Mouse (Mus musculus) cerebellum, adult 2 months (tissue): Measurements from ENCODE around the gene Scd2. TPM values are rescaled to one million over a fixed set of nuclear protein-coding genes. Genes with fewer than 3 reads are reported as not detected.
"Not testable (repeated sequence)": the region's sequence is repeated elsewhere in the genome, so short reads cannot be mapped to it uniquely, and the experiment has no call there.

Source experiments
- DNase-seq, 2 experiments: peaks; one replicate each; pipeline ENCODE4 v3.0.0; 2021
- H3K27ac ChIP-seq: fragments of 200-500 bp; 2 replicates; pipeline ENCODE4 v1.5.1; 2012; ENCODE audit warnings: low read length, control low read depth, inconsistent platforms; ENCODE audit not compliant: insufficient read depth
- H3K27me3 ChIP-seq: fragments of 200-500 bp; 2 replicates; pipeline ENCODE4 v1.6.1; 2012; ENCODE audit warnings: inconsistent platforms, mild to moderate bottlenecking, low read length, moderate library complexity; ENCODE audit not compliant: control insufficient read depth, insufficient read depth
- H3K4me1 ChIP-seq: fragments of 200-500 bp; 2 replicates; pipeline ENCODE4 v1.6.1; 2011; ENCODE audit warnings: low read length; ENCODE audit not compliant: control insufficient read depth, insufficient read depth
- H3K4me3 ChIP-seq: fragments of 200-500 bp; replicated peaks from 2 replicates; pipeline ENCODE3; 2011; ENCODE audit warnings: mild to moderate bottlenecking, low read depth, low read length, control low read depth; ENCODE audit not compliant: insufficient read depth
- CTCF ChIP-seq: fragments of 200-500 bp; IDR thresholded peaks from 2 replicates; pipeline ENCODE4 v1.5.1; 2011; ENCODE audit warnings: low read depth, mild to moderate bottlenecking, control low read depth, low read length, moderate library complexity, borderline replicate concordance; ENCODE audit not compliant: insufficient read depth
- POLR2A ChIP-seq: fragments of 200-500 bp; IDR thresholded peaks from 2 replicates; pipeline ENCODE4 v1.6.1; 2011; ENCODE audit warnings: low read length, control low read depth, borderline replicate concordance; ENCODE audit not compliant: insufficient read depth
- WGBS: fragments of 180-500 bp; shearing (Covaris S2); methylation state at CpG from one replicate; pipeline ENCODE4 v1.1.7; 2018; 5-methylcytosine and 5-hydroxymethylcytosine counted together
- polyA plus RNA-seq: library from polyadenylated mRNA; depleted of rRNA; stranded (reverse); fragments of >200 nt; gene quantifications from 2 replicates; pipeline ENCODE4 v1.2.3, GENCODE M21; 2012

Gene Scd2
- polyA plus RNA-seq, 1 experiment, result 743 TPM

GRCm38 (mm10) chr19:44277931-44278330, 15.5 kb upstream of the Scd2 start:
- TF ChIP-seq CTCF, result no peak
- no peak for TF ChIP-seq POLR2A
- no peak overlapping the region for H3K4me3 ChIP-seq
- WGBS, result 72% methylated on average over 8 of the region's 8 CpGs

GRCm38 (mm10) chr19:44280755-44281154, 12.7 kb upstream of the Scd2 start:
- Histone ChIP-seq H3K27me3 (no peaks in the 10 kb centered on the region), H3K27ac (no peak overlapping the region), H3K4me1 (peaks cover 12% of the 10 kb centered on the region), H3K4me3 (no peak overlapping the region)
- no peak for DNase-seq
- 51% methylated on average over 6 of the region's 6 CpGs for WGBS
- TF ChIP-seq CTCF (no peak), POLR2A (no peak)

More at GRCm38 (mm10) chr19:44277931-44278330, 15.5 kb upstream of the Scd2 start:
- peaks cover 16% of the 10 kb centered on the region for H3K4me1 ChIP-seq
- H3K27ac ChIP-seq, result no peak overlapping the region
- no peaks in the 10 kb centered on the region for H3K27me3 ChIP-seq
- DNase-seq, result no peak

GRCm38 (mm10) chr19:44281825-44282447, 11.5 kb upstream of the Scd2 start:
- WGBS, result 88% methylated on average over 1 of the region's 1 CpGs
- H3K27me3 ChIP-seq, H3K4me3 ChIP-seq, H3K27ac ChIP-seq, DNase-seq: not testable (repeated sequence)
- H3K4me1 ChIP-seq, result peaks cover 10% of the 10 kb centered on the region; the same call in 1 of the 2 replicates

GRCm38 (mm10) chr19:44282534-44283156, 10.8 kb upstream of the Scd2 start:
- H3K4me3 ChIP-seq, result no peak overlapping the region
- 76% methylated on average over 9 of the region's 9 CpGs for WGBS
- H3K27me3 ChIP-seq, result no peaks in the 10 kb centered on the region
- TF ChIP-seq POLR2A (no peak), CTCF (no peak)
- peaks cover 5% of the 10 kb centered on the region; the same call in 1 of the 2 replicates for H3K4me1 ChIP-seq
- H3K27ac ChIP-seq, result no peak overlapping the region
- DNase-seq, result no peak

- H3K27me3 ChIP-seq, result no peaks in the 10 kb centered on the region
- H3K4me1 ChIP-seq, result peaks cover 5% of the 10 kb centered on the region; the same call in 1 of the 2 replicates
- H3K27ac ChIP-seq, result peak overlapping the region; percentile 55
- no peak for DNase-seq
- 60% methylated on average over 15 of the region's 15 CpGs for WGBS
- no peak overlapping the region for H3K4me3 ChIP-seq
- TF ChIP-seq CTCF, result no peak
These were observed 10.1 kb upstream of the Scd2 start for GRCm38 (mm10) chr19:44283157-44284024.

- DNase-seq, result peak; percentile 88 to 93
- peak; percentile 41; the same call in 1 of the 2 replicates for TF ChIP-seq POLR2A
- TF ChIP-seq CTCF, result no peak
These were observed 9.3 kb upstream of the Scd2 start for GRCm38 (mm10) chr19:44284025-44284695.

GRCm38 (mm10) chr19:44284723-44285122, 8.8 kb upstream of the Scd2 start:
- no peaks in the 10 kb centered on the region for H3K27me3 ChIP-seq
- DNase-seq, result no peak
- peak overlapping the region; percentile 57 for H3K4me3 ChIP-seq
- TF ChIP-seq POLR2A, result no peak
- no peak for TF ChIP-seq CTCF
- peak overlapping the region; percentile 59 for H3K27ac ChIP-seq
- 6% methylated on average over 11 of the region's 11 CpGs for WGBS
- peaks cover 5% of the 10 kb centered on the region; the same call in 1 of the 2 replicates for H3K4me1 ChIP-seq

More at GRCm38 (mm10) chr19:44284025-44284695, 9.3 kb upstream of the Scd2 start:
- peak overlapping the region; percentile 59 for H3K27ac ChIP-seq
- under 1% methylated on average over 38 of the region's 38 CpGs for WGBS
- no peaks in the 10 kb centered on the region for H3K27me3 ChIP-seq
- peaks cover 5% of the 10 kb centered on the region; the same call in 1 of the 2 replicates for H3K4me1 ChIP-seq
- H3K4me3 ChIP-seq, result peak overlapping the region; percentile 60
